8 mouse cellular contexts compared by ENCODE assay signal in the genomic region with DNA sequence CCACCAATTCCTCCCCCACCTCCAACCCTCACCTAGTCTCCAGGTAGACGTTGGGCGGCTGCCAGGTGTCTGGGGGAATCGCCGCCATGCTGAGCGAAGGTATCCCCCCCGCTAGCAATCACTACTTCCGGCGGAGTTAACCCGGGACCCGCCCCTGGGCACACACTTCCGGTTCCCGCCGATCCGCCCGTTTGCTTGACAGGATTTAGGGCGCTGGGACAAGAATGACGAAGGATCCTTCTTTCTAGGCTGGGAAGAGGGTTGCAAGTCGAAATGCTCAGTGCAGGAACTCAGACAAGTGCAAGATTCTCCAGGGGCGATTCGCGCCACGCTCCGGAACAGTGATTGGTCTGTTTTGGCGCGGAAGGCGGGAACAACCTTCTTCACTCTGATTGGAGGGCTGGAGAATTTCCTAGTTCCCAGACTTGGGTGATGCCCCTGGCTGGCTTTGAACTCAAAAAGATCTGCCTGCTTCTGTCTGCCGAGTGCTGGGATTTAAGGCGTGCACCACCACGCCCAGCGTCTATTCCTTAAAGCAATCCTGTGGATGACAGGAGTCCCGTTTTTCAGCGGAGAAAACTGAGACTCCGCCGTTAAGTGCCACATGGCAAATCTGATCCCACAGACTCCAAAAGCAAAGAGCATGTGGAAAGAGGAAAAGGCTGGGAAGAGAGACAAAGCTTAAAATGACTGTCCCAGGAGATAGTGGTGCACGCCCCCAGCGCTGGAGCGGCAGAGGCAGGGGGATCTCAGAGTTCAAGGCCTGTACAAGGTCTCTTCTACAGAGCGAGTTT. TPM values are rescaled to one million over a fixed set of nuclear protein-coding genes. Genes with fewer than 3 reads are reported as not detected.
A peak's percentile ranks its signal among the peaks of the same experiment; 100 is the strongest.
DNase-seq lines count a peak whose midpoint lies in the region; ATAC-seq lines count a peak whose summit lies in the region.

Ppil1 (minus strand) TSS at position 347 of the 794 bp plus-strand sequence.

- no peaks in the 10 kb centered on the region for H3K27me3 ChIP-seq in hindbrain, embryonic 13.5 days

- H3K4me2 ChIP-seq in hindbrain, embryonic 13.5 days = peak within 1 kb of the TSS; percentile 72

- H3K4me1 ChIP-seq in hindbrain, embryonic 13.5 days (replicated peaks) = peaks cover 51% of the 10 kb centered on the region

- peak; percentile 70 for ATAC-seq in hindbrain, embryonic 13.5 days (ENCODE audit: low FRiP score)

- DNase-seq in R1 (ENCODE audit: low read depth, low spot score) = peak; percentile 96
- peak; percentile 91 to 92 for DNase-seq in cerebellum, postnatal 10 days
- peak; percentile 60 to 75 for DNase-seq in frontal cortex, postnatal 14 days (ENCODE audit: low spot score in 2 of 2)
- peak; percentile 53 for DNase-seq in left cerebral cortex, adult 11 months (ENCODE audit: low spot score)
- peak; percentile 88 to 89 for DNase-seq in lung, postnatal 4 days
- peak; percentile 65 for DNase-seq in retina, postnatal 7 days (ENCODE audit: low read depth, low spot score)
- peak; percentile 84 for DNase-seq in urinary bladder, postnatal 14 days (ENCODE audit: low spot score)

- 8% methylated on average over 38 of the region's 38 CpGs for WGBS in hindbrain, embryonic 13.5 days

- H3K27ac ChIP-seq in hindbrain, embryonic 13.5 days = peak within 1 kb of the TSS; percentile 95

- no peaks in the 10 kb centered on the region for H3K9me3 ChIP-seq in hindbrain, embryonic 13.5 days

- peak within 1 kb of the TSS; percentile 79 for H3K9ac ChIP-seq in hindbrain, embryonic 13.5 days

- H3K4me3 ChIP-seq in hindbrain, embryonic 13.5 days = peak within 1 kb of the TSS; percentile 74

- peaks cover 14% of the 10 kb centered on the region for H3K36me3 ChIP-seq in hindbrain, embryonic 13.5 days

RNA-seq across cellular contexts. Expression of gene Ppil1, which starts in this region (rescaled TPM):
- 106 and 114 TPM in 2 replicates for polyA plus RNA-seq in hindbrain, embryonic 13.5 days (2015; fragmentation: Nextera tagmentation; extraction: Ambion mirVana)

Comparison
In these comparisons a context has a peak if more than half of its experiments do, and no peak if none do; other contexts are left out.
1. Peak in every context shown above with its lines: DNase-seq, ATAC-seq, H3K4me3 ChIP-seq and H3K27ac ChIP-seq.